Mouse (Mus musculus) frontal cortex, postnatal 10 days (tissue): ENCODE data around the gene Nbr1.
A peak's percentile ranks its signal among the peaks of the same experiment; 100 is the strongest.
"Not testable (repeated sequence)": the region's sequence is repeated elsewhere in the genome, so short reads cannot be mapped to it uniquely, and the experiment has no call there.

Experiments
- DNase-seq, 2 experiments: peaks; one replicate each; pipeline ENCODE4 v3.0.0; 2022; ENCODE audit warnings: low spot score in 2 of 2, mixed read lengths in 1 of 2

The Nbr1 gene

DNA sequence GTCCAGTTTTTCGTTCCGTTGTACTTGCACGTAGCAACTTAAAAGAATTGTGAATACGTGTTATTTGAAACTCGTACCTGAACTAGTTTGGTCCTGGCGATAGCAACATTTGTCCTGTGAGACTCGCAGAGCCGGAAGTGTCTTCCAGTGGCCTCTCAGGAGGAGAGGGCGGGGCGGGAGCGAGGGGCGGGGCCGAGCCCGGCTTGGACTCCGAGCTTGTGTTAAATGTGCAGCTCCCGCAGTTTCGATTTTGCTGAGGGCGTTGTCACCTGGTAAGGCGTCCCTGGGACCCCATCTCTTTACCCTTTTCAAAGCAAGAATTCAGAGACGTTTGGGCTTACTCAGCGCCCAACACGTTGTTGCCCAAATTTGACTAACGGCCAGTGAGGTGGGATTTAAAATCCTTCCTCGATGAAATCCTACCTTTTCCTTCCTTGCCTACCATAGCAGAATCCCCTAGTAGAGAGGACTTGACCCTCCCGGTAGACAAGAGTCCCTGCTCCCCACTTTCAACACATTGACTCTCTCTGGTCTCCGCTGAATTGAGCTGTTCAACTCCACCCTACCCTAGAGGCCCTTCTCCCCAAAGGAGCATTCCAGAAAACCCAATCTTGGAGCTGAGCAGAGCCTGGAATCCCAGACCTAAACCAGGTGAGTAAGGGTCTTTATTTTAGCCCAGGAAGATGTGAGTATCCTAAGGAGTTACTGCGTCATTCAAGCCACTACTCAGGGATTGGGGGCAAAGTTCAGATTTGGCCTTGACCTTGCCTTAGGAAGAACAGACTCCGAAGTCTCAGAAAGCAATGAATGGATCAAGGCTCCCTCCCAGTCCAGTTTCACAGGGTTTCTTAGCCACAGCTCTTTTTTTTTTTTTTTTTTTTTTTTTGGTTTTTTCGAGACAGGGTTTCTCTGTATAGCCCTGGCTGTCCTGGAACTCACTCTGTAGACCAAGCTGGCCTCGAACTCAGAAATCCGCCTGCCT, 30.4 kb downstream of the Nbr1 start, which contains the start of gene Tmem106a:
TSS of gene Tmem106a (plus strand) at position 189 of the 982 bp plus-strand sequence.
- no peak for DNase-seq

DNA sequence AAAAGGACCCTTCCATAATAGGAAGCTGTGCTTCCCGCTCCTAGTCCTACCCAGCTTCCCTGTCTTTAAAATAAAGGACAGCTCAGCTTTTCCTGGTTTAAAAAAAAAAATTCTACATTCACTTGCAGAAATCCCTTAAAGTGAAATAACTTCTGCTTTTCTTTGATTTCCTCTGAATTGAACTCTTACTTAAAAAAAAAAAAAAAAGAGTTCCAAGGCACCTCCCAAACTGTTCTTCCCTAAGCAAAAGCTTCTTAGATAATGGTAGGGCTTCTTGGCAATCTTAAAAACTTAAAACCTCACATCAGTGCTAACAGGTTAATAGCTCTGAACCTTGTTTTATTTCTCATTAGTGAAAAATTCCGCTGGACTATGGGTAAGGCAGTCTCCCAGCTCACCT, 31.3 kb downstream of the Nbr1 start:
- no peak for DNase-seq

DNA sequence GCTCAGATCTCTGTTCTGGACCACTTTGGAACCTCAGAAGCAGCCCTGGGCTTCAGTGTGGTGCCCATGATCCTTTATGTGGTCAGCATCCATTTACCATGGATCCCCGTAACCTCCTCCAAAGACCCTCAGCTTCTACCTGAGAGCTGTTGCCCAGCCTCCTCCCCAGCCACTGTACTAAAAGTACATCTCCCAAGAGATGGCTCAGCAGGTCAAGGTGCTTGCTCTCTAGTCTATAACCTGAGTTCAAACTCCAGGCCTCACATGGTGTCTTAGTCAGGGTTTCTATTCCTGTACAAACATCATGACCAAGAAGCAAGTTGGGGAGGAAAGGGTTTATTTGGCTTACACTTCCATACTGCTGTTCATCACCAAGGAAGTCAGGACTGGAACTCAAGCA, 33.1 kb downstream of the Nbr1 start:
- DNase-seq = not testable (repeated sequence)

DNA sequence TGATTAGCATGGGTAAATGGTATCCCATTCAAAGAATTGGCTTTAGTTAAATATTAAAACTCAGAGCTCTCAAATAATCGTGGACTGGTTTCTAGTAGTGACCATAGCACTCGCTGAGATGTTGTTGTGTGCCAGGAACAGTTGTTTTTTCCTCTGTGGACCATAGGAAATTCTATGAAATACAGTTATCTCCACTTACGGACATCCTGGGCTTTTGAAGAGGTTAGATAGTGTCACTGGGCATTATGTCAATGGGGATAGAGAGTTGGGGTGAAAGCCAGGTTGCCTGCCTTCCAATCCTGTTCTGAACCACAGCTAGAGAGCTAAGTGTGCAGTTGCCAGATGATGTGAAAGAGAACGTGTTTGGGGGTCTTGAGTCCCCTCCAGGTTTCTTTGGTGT, 33.9 kb downstream of the Nbr1 start:
- no peak for DNase-seq

DNA sequence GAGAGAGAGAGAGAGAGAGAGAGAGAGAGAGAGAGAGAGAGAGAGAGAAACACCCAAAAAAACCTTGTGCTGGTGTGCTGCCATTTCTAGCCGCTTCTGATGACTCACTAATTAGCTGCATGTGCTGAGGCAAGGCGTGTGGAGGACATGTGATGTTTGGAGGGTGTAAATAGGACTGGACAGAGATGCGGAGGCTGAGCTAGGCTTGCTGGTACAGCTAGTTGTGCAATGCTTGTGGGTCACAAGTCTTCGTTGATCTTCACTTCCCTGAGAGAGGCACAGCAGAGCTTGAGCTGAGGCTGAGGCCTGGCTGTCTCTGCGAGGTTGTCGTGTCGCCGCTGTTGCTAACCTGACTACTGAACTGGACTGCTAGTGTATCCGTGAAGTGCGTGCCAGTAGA, 35.7 kb downstream of the Nbr1 start:
- no peak for DNase-seq

DNA sequence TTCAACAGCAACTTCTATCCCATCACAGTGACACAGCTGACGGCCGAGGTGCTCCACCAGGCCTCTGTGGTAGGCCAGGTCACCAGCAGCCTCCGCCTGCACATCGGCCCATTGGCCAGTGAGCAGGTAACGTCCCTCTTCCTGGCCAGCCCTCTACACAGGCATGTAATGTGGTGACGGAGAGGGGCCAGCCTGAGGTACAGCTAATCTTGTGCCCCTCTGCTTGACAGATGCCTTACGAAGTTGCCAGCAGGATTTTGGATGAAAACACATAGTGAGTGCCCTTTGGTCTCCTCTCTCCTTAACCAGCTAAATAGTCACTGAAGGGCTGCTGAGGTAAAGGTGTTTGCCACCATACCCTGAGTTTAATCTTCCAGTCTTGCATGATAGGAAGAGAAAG, 36.9 kb downstream of the Nbr1 start:
- DNase-seq = no peak

DNA sequence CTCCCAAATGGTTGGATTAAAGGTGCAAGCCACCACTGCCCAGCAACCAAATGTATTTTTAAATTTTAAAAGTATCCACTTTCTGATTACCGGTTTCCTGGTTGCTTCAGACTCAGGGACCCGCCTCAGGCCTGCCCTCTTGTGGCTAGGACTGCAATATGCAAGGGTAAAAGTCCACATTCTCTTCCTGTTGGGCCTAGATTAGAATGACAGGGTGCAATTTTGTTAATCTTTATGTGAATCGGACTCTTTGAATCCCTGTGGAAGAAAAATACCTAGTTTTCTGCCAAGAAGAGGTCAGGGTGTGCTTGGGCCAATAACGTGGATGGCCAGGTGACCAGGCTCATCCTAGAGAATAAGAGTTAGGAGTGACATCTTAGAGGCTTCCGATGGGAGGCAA, 37.5 kb downstream of the Nbr1 start:
- DNase-seq = peak in 1 of 2 experiments; percentile 46

DNA sequence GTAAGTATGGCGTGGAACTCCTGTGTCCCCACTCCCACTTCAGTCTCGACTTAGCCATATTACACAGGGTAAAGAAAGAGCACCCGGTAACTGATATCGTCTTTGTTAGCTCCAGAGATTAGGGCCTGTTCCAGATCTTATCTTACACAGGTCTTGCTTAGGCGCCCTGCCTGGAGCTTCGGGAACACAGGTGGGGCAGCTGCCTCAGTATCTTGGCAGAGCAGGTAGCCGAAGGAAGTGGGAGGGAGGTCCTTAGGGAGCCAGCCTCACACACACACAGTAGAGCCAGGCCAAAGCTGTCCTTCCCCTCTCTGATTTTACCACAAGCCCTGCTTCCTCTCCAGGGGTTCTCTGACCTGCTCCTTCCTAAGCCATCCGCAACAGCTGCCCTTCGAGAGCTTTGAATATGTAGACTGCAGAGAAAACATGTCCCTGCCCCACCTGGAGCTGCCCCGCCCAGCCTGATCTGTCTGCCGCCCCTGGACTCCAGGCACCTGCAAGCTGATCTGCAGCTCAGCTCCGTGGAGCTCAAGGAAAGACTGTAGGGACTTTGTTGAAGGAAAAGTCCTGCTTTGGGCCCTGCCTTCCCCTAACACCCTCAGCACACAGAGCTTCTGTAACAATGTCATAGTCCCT, 38.2 kb downstream of the Nbr1 start:
- no peak for DNase-seq

DNA sequence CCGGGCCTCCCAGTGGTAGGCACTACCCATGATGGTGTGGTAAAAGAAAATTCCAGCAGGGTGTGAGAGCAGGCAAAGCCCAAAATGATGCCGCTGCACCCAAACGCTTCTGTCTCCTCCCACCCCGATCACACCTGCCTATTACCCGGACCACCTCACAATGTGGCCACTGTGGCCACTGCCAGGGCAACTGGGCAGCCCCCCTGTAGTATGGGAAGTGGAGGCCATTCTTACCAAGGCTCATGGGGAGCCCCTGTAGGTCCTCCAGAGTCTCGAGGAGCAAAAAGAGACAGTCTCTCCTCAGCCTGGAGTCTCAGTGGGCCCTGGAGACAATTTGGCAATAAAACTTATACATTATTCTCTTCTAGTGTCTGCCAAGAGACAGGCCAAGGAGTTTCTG, 47.2 kb downstream of the Nbr1 start, which contains the start of gene Gm11634:
TSS of gene Gm11634 (minus strand) at position 101 of the 400 bp plus-strand sequence.
- no peak for DNase-seq

DNA sequence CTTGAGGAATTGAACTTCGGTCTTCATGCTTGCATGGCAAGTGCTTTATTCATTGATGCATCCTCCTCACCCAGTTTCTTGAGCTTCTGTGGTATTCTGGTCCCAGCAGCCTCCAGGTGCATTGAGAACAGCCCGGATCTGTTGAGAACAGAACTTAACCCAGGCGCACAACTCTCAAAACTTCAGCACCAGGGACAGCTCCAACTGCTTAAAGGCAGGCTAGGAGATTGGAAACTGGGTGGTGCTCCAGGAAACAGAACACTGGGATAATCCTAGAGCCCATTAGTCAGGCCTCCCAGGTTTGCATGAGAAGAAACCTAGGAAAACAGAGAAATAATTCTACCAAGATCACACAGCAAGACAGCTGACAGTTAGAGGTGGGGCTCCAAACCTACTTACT, 50.5 kb downstream of the Nbr1 start:
- no peak for DNase-seq

DNA sequence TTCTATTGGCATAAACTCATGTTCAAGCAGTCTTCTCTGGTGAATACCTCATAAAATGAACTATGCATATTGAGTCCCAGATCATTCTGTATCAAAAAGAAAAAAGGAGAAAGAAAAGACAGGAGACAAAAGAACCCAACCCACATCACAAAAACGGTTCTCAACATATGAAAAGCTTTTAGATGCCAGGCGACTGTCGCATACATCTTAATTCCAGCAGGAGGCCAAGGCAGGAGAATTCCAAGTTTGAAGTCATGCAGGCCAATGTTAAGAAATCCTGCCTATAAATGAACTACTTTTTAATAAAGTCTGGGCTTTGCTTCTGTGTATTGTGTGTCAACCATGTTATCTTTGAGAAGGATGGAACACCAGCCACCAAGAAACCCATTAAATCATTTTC, 52.2 kb downstream of the Nbr1 start:
- DNase-seq = no peak

DNA sequence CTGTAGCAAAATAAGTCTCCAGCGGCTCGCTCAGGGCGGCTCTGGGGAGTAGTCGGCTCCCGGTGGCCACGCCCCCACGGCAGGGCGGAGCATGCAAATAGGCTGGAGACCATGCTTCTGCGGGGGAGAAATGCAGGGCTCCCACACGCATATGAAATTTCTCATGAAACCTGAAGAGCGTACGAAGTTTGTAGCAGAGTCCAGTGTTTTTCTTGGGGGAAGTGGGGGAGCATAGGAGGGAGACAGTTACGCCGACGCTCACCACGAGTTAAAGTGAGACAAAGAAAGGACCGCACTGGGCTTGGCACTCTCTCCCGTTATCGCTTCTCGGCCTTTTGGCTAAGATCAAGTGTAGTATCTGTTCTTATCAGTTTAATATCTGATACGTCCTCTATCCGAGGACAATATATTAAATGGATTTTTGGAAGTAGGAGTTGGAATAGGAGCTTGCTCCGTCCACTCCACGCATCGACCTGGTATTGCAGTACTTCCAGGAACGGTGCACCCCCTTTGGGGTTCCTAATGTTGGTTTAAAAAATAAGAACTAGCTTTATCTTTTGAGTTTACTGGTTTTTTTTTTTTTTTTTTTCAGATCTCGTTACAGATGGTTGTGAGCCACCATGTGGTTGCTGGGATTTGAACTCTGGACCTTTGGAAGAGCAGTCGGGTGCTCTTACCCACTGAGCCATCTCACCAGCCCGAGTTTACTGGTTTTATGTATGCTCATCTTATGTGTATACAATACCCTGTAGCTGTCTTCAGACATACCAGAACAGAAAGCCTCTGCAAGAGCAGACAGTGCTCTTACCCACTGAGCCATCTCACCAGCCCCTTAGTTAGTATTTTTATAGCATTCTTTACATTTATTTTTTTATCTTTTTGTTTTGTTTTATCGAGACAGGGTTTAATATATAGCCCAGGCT, 52.8 kb downstream of the Nbr1 start:
- DNase-seq = peak in 1 of 2 experiments; percentile 48

DNA sequence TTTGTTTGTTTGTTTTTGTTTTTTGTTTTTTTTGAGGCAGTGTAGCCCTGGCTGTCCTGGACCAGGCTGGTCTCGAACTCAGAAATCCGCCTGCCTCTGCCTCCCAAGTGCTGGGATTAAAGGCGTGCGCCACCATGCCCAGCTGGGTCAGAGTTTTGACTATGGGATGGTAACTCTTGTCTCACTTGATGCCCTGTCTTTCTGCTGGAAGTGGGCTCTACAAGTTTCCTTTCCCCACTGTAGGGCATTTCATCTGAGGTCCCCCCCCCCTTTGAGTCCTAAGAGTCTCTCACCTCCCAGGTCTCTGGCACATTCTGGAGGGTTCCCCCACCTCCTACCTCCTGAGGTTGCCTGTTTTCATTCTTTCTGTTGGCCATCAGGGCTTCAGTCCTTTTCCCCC, 55.2 kb downstream of the Nbr1 start:
- not testable (repeated sequence) for DNase-seq

DNA sequence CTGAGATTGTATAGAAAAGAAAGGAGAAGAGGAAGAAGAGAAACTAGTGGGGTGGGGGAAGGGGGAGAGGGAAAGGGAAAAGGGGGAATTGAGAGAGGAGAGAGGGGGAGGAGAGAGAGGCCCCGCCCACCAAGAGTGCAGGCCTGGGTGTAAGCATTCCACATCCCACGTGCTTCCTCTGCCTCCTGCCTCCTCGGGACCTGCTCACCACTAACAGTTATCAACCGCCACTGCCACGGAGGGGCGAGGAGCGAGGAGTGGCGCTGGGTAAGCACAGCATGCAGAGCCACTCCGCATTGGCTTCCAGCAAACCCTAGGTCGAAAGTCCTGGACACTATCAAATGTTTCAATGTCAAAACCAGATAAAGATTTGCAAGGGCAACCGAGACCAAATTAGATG, 58.5 kb downstream of the Nbr1 start:
- no peak for DNase-seq

DNA sequence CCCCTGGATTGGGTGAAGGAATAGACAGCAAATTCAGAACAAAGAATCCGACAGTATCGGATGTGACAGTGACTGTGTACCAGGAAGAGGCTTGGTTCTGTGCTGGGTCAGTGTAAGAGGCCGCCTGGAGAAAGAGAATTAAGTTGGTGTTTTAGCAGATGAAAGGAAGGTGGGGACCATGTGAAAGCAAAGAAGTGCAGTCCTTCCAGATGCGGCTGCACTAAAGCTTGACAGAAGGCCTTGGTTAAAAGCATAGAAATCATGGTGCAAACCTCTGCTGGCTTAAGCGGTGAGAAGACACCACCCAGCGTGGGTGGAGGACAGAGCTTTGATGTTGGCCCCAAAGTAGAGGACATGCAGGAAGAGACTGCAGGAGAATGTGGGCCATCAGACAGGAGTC, 61.6 kb downstream of the Nbr1 start:
- no peak for DNase-seq

DNA sequence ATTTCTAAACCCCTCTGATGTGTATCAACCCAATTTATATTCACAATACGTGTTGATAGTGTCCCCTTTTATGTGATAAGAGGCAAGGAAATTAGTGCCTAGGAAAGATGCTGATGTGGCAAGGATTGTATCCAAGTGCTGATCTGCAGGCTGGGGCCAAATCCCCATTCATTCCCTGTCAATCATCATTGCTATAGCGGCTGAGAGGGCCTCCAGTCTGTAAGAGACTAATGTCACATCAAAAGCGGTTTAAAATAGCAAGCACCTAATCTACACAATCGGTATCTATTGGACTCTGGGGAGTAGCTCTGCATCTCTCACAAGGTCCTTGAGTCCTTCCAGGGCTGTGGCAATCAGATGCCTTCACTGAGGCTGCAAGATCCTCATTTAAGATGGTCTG, 62.2 kb downstream of the Nbr1 start:
- DNase-seq = no peak

DNA sequence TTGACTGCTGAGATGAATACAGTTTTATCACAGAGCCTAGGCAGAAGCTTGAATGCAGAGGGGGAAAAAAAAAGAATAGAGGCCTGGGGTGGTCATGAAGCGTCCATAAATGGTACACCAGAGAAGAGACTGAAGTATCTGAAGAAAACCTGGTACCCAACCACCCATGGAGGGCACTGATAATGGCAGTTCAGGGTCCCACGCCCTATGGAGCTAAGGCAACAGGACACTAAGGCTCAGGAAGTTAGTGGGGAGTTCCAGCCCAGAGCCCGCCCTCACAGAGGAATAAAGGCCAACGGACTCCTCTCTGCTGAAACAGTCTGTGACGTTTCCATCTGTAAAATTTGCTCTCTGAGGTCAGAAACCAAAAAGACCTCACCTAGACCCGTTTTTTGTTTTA, 63.4 kb downstream of the Nbr1 start:
- DNase-seq = no peak

DNA sequence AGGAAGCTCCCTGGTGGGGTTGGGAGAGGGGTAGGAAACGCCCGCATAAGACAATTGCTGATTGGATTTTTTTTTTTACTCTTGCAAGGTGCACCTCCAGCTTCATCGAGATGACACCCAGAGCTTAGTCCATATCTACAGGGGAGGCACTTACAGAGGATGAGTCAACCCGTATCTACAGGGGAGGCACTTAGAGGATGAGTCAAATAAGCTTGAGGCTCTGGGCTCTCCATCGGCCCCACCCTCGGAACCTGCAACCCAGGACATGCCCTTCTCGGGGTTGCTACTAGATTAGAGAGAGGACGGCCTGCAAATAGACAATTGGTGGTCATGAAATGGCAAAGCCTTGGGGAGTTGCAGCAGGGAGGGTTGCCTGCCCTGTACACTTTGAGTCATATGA, 64.2 kb downstream of the Nbr1 start:
- no peak for DNase-seq

DNA sequence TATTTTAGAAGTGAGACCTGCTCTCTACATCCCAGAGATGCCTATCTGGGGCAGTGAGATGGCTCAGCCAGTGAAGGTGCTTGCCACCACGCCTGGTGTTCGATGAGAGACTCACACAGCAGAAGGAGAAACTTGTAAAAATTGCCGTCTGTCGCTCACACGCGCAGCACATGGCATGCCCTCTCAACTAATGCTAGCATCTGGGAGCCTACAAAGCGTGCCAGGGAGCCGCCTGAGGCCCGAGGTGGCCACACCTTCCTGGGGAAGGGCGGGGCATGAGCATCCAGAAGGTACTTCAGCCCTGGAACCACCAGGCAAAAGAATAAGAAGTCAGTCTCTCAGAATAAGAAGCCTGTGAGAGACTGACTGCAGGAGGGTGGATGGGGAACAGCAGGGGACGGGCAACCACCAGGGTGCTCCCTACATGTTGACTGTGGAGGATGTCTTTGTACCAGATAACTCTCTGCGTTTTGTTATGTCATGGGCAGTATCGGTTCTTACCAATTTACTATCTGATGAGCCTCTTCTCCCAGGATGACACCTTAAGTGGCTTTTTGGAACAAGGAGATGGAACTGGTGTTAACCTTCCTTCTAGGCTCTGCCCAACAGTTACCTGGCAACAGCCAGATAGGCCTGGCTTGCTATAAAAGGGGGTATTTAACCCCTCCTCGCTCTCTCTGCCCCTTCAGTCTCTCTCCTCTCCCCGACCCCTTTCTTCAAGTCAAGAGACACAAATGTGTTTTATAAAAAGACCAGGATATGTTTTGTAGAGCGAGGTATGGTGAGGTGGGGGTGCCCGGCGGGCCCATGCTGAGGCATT, 65.2 kb downstream of the Nbr1 start:
- no peak for DNase-seq

DNA sequence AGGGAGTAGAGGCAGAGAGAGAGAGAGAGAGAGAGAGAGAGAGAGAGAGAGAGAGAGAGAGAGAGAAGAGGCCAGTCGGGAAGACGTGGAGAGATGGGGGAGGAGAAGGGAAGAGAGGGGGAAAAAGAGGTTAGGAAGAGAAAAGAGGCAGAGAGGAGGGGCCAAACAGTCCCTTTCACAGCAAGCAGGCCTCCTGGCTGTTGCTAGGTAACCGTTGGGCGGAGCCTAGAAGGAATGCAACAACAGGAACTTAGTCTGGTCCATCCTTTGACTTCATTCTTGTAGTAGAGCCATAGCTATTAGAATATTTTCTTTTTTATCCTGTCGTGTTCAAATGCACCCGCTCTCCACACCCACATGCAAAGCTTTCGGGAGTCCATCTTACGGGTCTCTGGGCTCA, 65.9 kb downstream of the Nbr1 start:
- DNase-seq = no peak

DNA sequence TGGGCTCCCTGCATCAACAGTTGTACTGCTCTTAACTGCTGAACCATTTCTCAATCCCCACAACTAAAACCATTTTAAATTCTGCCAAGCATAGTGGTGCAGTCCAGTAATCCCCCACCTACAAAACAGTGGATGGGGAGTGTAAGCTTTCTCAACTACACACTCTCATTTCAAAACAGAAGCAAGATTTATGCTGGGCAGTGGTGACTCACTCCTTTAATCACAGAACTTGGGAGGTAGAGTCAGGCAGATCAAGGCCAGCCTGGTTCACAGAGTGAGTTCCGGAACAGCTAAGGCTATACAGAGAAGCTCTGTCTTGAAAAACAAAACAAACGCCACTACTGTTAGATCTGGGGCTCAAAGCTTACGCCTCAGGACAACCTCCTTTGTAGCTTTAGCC, 66.6 kb downstream of the Nbr1 start:
- no peak for DNase-seq
